Mouse (Mus musculus) heart, adult 2 months (tissue): ENCODE measurements at regions not wholly inside any gene's neighbourhood (a gene's known extent, or its start where the extent isn't known, plus 50 kb on each side); places are given as distances from the start of the nearest gene placed in this dataset.

Experiments
- CTCF ChIP-seq: fragments of 200-600 bp; IDR thresholded peaks from 2 replicates; pipeline ENCODE4 v1.8.1; 2022; ENCODE audit warnings: antibody characterized with exemption, mild to moderate bottlenecking, moderate library complexity
- EP300 ChIP-seq: fragments of 200-500 bp; IDR thresholded peaks from 2 replicates; pipeline ENCODE4 v1.6.1; 2011; ENCODE audit warnings: low read depth, low read length, control low read depth; ENCODE audit not compliant: insufficient read depth
- POLR2A ChIP-seq: fragments of 200-500 bp; IDR thresholded peaks from 2 replicates; pipeline ENCODE4 v1.6.1; 2011; ENCODE audit warnings: mild to moderate bottlenecking, low read depth, low read length, control low read depth; ENCODE audit not compliant: insufficient read depth

GRCm38 (mm10) chr7:36977819-36978218, 279.9 kb downstream of the Tshz3 start:
- TF ChIP-seq CTCF (no peak), POLR2A (no peak), EP300 (no peak)
